Mouse (Mus musculus): ENCODE results near the gene Nell1.

Gene Nell1

DNA sequence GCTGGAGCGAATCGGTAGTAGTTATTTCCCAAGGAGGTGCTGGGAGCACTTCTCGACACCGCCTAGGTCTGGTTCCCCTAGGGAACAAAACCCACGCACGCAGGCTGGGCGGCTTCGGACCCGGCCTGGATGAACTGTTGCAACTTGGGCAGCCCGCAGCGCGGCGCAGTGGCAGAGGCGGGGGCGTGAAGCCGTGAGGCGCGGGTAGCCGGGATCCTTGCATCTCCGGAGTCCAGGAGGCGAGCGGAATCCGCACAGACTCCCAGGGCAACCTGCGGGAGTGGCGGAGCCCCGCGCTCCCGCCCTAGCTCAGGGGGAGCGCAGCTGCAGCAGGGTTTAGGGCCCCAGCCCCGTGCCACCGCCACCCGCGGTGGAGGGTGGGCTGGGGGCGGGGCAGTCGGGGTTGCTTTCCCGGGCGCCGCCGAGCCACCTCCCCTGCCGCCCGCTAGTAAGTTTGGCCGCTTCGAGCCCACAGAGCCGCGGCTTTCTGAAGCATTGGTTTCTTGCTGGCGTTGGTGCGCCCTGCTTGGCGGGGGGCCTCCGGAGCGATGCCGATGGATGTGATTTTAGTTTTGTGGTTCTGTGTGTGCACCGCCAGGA is at the start of gene Nell1:
Nell1 (plus strand) TSS at position 24 of the 600 bp plus-strand sequence.
- DNase-seq (ENCODE audit: low read depth, low spot score): peak; percentile 22

DNA sequence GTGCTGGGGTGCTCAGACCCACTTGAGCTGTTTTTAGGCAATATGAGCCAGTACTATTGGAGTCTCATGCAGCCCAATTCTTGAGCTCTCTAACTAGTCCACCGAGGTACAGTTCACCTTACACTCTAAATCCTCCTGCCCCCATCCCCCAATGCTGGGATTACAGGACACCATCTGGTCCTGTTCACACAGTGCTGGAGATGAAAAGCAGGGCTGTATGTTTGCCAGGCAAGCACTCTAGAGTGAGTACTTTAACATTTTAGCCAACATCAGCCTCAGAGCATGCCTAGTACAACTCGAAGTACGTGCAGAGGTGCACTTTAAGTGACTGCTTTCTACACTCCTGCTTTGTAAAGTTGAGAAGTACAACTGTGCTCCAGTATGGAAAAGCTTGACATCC is 46.1 kb upstream of the Nell1 start:
- DNase-seq (ENCODE audit: low read depth, low spot score): no peak

DNA sequence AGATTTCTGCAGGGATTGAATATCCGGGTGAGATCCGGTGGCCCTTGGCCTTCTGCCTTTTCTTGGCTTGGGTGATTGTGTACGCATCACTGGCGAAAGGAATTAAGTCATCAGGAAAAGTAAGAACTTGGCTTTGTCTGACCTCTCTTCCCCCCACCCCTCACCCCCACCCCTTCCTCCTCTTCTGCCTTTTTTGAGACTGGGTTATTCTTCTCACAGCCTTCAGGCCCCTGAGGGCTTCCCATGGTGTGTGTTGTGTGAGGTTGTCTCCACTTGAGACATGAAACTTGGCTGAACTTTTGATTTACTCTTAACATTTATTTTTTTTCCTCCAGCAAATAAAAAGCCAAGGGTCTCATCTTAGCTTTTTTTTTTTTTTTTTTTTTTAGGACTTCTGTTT is 44.7 kb upstream of the Nell1 start:
- no peak for DNase-seq (ENCODE audit: low read depth, low spot score)

DNA sequence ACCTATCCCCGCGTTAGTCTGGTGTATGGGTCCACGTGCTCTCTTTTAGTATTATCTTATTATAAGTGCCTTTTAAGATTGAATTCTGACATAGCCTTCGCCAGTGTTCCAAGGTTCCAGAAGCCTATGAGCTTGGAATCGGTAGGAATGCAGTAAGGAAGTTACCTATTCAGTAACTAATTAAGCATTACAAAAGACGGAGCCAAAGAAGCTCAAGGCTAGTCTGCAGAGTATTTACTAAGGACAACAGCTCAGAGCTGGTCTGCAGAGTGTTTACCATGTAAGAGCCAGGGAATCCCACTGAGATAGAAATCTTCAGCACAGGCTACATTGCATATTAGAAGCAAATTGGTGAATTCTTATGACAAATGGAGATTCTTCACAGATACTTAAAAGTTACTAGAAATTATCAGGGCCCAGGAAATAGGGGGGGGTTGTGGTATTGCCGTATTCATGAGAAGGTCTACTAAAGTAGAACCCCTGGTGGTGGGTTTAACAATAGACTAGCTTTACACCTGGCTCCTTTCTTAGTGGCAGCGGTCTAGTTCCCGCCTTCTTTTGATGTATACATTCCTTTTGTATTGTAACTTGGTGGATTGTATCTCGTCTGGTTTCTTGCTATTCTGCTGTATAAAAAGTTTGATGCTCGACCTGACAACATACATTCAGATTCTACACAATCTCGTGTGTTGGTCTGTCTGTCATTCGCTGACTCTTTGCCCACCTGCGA is 41.1 kb upstream of the Nell1 start:
- DNase-seq (ENCODE audit: low read depth, low spot score): peak; percentile 78

DNA sequence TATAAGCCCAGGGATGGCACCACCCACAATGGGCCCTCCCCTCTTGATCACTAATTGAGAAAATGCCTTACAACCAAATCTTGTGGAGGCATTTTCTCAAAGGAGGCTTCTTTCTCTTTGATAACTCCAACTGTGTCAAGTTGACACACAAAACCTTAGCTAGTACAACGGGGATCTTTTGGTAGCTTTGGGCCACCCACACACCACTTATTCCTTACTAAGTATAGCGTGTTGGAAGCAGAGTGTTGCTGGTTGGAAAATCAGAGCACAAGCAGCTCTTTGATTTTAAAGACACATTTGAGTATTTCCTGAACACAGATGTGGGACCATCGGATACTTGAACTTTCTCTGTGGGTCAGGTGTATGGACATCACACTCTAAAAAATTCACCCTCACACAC is 37.8 kb upstream of the Nell1 start:
- no peak for DNase-seq (ENCODE audit: low read depth, low spot score)

DNA sequence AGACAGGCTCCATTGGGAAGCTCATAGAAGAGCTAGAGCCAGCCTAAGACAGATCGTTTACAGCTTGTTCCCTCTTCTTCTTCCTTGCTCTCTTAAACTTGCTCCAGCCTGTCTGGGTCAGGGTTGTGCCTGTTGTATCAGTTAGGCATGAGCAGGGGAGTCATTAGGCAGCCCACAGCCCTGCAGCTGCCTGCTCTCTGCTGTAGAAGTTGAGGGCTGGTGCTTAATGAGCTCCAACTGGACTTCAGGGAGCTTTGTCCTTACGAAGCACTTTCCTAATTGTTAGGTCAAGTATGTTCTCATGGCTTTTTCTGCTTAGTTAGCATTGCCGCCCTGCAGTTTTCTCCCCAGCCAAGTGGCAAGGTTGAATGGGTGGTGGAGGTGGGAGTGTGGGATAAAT is 32.6 kb upstream of the Nell1 start:
- DNase-seq (ENCODE audit: low read depth, low spot score): no peak

DNA sequence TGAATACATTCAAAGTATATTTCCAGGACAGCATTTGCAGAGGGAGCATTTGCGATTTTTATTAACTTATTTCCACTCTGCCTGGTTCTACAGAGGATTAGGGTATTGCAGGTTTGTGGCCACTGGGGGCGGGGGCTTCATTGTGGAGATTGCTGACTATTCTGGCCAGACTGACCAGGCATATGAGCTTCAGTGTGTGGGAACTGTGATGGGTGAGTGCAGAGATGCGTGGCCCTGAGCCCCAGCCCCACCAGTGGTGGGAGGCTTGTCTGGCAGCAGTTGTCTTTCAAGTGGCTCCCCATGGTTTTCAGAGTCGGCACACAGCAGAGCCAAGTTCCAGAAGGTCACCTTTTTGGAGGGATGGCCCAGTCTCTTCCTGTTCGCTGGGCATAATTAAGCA is 32.2 kb upstream of the Nell1 start:
- DNase-seq (ENCODE audit: low read depth, low spot score): no peak

DNA sequence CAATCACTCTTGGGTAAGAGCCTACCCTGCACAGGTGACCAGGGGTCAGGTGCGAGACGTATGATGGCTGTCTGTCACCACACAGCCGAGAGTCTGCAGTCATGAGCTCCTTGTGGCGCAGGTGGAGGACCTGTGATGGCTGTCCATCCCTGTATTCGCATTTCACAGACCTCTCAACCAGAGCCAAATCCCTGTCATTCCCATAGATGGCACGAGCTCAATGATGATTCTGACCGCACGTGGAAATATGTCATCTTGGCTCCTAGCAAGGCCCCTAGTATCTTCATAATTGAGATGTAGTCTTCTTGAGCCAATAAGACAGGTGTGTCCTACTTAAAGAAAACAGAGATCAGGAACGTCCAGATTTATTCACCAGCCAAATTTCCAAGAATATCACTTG is 28.0 kb upstream of the Nell1 start:
- no peak for DNase-seq (ENCODE audit: low read depth, low spot score)

DNA sequence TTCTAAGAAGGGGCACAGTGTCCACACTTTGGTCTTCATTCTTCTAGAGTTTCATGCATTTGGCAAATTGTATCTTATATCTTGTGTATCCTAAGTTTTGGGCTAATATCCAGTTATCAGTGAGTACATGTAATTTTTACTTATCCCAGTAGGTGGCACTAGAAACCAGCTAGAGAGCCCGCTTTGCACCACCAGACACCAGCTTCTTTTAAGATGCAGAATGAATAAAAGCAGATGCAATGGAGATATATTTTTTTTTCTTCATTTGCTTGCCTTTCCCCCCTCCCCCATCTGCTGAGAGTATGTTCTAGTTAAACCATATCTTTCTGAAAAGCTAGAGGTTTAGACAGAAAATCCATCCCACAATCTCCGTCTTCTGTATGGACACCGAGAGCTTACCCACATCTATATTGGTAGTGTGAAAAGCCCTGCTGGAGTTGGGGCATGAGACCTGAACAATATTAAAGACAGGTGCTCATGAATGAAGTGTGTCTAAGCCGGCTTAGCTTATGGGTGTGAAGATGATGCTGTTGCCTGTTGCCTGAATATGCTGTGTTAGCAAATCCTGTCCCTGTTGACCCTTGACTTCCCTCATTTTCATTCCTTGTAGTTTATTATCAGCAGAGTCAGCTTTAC is 21.0 kb upstream of the Nell1 start:
- DNase-seq (ENCODE audit: low read depth, low spot score): no peak

DNA sequence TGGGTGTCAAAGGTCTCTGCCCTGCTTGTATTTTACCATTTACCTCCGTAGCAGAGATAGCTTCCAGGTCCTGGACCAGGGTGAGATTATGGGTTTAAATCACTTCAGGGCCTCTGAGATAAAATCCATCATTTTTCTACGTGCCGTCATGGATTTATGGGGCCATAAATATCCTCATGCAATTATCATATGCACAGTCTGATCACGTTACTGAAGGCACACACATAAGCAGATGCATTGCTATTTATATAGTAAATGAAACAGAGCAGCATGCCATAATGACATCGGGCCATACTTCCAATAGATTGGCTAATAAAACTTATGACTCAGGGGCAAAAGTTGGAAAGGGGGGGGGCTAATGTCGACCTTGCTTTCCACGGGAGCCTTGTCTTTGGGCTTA is 19.8 kb upstream of the Nell1 start:
- no peak for DNase-seq (ENCODE audit: low read depth, low spot score)

DNA sequence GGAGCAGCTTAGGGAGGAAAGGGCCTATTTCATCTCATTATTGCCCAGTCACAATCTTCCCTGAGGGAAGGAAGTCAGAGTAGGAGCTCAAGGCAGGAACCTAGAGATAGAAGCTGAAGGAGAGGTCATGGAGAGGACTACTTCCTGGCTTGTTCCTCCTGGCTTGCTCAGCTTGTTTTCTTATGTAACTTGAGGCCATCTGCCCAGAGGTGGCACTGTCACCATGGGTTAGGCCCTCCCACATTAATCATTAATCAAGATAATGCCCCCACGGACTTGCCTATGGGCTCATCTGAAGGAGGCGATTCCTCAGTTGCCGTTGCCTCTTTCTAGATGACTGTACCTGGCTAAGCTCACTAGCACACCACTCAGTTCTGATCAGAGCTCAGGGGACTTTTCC is 17.5 kb upstream of the Nell1 start:
- no peak for DNase-seq (ENCODE audit: low read depth, low spot score)

DNA sequence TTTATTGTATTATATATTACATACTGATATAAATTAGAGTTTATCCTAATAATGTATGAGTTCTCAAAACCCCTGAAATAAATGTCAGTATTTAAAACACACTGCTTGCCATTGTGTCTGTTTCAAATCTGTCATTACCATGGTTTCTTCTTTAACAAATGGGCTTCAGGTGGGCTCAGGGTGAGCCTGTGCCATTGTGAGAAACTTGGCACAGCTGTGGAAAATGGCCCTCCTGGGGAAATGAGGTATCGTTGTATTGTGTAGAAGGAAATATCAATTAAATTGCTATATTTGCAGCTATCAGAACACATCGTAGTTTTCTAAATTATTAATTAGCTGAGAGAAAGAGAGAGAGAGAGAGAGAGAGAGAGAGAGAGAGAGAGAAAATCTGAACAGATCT is 10.9 kb upstream of the Nell1 start:
- DNase-seq (ENCODE audit: low read depth, low spot score): no peak

DNA sequence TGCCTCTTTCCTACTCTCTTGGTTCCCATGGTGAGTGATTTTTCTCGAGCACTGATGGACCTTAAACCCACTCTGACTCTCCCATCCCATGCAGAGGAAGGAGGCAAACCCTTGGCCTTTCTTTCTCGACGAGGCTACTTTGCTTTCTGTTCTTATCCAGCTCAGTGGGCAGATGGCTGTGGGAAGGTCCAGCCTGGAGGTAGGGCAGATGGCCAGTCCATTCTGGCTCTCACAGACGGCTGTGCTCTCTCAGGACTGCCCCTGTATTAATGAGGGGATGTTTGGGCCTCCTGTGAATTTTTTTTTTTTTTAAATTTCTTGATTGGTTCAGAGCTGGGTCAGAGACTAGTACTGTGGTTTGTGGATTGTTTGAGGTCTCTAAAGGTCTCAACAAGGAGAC is 5.1 kb upstream of the Nell1 start:
- no peak for DNase-seq (ENCODE audit: low read depth, low spot score)

DNA sequence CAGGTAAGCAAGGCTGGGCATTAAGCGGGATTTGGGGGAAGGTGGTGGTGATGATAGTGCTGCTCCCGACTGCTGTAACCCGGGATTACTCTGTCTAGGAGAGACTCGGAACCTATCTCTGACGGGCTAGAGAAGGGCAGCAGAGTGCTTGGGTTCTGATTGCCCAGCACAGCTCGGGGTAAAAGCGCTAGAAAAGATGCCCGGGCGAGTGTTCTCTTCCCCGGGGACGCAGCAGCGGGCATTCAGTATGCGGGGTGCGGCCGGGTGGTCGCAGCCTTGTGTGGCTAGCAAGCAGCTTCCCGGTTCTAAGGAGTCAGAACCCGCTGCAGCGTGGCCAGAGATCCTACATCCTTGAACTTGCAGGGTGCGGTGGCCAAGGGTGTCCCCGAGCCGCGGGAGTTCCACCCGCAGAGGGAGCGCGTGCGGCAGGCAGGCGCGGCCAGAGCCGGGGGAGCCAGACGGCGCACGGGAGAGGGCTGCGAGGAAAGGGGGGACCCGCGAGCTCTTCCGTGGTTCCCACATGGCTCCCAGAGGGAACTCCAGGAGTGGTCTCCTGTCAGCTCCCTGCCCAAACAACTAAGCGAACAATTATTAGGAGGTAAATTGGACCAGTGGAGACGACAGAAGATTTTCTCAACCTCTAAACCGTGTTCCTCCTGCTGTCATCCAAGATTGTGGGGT is 917 bp downstream of the Nell1 start:
- DNase-seq (ENCODE audit: low read depth, low spot score): no peak

DNA sequence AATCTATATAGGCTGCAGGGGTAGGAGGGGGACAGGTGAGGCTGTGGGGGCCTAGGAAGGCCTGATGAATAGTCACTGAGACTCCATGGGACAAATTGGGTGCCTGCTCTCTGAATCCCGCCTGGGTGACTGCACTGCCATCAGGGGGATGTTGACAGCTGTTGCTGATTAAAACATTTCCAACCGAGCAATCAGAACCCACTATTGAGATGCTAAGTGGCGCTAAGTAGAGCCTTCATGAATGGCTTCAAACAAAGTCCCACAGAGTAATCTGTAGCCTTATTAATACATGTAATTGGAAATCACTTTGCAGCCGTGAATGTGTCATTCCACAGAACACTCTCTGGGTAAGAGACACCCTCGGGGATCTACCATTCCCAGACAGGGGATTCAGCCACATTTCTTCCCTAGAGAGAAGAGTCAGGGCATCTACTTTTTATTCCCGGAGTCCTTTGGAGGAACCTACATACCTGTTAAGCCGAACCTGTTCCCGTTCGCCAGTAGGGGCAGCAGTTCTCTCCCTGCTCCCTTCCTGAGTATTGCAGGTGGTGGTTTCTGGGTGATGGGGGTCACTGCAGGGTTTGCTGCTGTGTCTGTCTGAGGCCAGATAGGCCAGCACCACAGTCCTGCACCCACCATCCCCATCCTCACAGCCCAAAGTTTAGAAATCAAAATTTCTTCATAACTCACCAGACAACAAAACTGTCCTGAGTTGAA is 7.0 kb downstream of the Nell1 start:
- peak; percentile 61 for DNase-seq (ENCODE audit: low read depth, low spot score)

DNA sequence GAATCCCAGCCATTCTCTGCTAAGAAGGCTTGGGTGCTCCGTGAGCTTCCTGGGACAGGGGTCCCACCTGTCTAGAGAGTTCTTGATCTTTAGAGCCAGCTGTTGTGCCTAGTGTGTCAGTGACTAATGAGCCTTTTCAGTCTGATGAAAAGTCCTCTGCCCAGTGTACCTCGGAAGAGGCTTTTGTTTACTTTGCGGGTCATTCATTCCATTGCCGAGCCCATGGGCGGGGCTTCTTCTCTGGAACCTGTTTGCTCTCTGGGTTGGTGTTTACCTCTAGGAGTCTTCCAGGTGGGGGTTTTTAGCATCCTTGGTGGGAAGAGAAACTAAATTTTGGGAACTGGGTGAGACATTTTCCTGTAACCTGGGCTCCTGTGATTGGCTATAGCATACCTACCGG is 10.0 kb downstream of the Nell1 start:
- peak; percentile 24 for DNase-seq (ENCODE audit: low read depth, low spot score)

DNA sequence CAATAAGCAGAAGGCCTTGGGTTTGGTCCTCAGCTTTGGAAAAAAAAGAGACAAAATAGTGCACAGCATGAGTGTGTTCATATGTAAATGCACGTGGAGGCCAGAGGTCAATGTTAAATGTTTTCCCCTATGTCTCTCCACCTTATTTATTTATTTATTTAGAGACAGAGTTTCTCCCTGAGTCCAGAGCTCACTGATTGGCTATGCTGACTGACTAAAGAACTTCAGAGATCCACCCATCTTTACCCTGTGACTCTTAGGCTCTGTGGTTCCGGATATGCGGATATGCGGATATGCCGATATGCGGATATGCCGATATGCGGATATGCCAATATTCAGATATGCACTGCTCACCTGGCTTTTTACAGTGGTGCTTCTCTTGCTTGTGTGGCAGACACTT is 11.3 kb downstream of the Nell1 start:
- peak; percentile 61 for DNase-seq (ENCODE audit: low read depth, low spot score)

DNA sequence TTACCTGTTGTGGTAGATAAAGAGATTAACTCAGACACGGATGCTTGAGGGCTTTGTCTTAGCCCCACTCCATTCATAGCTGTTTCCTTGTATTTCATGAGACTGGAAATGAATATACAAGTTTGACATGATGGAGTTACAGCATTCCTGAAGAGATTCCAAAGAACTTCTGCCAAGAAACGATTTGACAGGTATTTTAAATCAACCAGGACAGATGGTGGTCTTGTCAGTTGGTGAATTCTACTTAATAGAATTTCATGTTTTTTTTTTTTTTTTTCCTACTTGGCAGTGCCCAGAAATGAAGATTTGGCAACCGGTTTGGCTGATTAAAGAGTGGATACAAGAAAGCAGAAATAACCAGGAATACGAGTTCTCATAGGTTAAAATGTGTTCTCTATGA is 24.7 kb downstream of the Nell1 start:
- DNase-seq (ENCODE audit: low read depth, low spot score): no peak

DNA sequence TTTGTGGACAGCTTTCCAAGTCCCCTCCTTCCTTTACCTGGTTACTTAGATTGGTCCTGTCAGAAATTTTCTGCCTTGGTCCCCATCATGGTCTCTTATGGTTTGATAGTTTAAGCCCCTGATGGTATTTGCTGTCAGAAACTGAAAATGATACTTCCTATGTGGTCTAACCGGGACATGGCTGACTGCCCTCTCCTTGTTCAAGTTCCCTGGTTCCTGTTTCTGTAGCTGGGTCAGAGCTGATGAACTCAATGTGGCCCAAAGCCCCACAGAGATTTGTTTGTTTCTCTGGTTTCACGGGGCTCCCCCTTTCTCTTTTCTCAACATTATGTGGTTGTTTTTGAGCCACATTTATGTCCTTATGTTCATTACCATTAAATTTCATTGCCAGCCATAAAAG is 30.6 kb downstream of the Nell1 start:
- DNase-seq (ENCODE audit: low read depth, low spot score): no peak

DNA sequence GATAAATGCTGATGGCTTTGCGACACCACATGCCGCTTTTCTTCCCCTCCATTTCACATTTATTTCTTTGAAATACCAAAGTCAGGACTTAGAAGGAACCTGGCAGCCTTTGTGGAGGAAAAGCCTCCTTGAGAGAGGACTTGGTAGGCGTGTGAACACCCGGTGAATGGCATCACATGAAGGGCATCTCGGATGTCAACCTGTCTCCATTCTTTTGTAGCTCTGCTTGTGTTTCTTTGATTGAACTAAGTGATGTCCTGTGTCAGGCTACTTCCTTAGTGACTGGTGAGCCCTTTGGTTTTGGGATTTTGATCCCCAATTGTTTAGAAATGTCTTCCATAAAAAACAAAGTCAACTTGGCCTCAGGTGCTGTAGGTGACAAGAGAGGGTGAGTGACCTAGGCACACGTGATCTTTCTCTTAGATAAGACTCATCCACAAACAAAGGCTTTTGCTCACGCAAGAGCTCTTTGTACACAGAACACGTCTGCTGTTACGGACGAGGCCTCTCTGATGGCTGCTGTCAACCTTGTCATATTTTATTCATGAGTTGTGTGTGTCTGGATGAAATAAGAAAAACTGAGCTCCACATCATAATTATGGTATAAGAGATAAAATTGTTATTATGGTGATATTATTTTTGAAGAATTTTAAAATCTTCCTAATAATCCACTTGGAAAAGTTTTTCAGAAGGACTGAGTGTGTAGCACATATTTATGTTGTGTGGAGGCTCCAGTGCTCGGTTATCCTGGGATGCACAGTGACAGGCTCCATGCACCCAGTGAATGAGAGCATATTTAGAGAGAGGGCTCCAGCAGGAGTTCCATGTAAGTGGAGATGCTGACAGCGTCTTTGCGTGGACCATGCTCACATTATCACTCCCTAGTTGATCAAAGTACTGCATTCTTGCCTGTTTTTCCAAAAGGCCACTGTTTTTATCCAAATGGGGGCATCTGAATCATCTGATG is 60.8 kb downstream of the Nell1 start:
- DNase-seq (ENCODE audit: low read depth, low spot score): no peak

DNA sequence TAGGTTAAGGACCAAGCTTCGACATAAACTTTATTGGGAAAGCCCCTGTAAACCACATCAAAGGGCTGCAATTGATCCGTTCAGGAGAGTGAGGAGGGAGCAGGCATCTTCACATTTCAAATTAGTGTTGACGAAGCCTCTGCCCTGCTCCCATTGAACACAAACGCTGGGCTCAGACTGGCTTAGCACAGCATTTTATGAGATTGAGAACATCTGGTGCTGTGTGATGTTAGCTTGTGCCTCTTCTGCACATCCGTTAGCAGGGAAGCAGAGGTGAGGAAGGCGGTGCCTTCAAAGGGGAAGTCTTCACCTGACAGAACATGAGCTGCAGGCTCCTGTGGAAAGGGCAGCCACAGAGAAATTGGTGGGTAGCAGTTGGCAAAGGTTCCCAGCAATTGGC is 66.4 kb downstream of the Nell1 start:
- DNase-seq (ENCODE audit: low read depth, low spot score): no peak

All from ES-CJ7 (cell line).